24 mouse cellular contexts compared by ENCODE assay signal in genomic region chr3:141251440-141251839, GRCm38 (mm10). TPM values are rescaled to one million over a fixed set of nuclear protein-coding genes. Genes with fewer than 3 reads are reported as not detected.
A peak's percentile ranks its signal among the peaks of the same experiment; 100 is the strongest.
DNase-seq lines count a peak whose midpoint lies in the region; ATAC-seq and TF ChIP-seq lines count a peak whose summit lies in the region.
"Had no signal": no experiment of that assay in that cellular context is flagged by ENCODE, and none has a peak within 500 bp of the region (broad histone marks: within the 10 kb centered on the region; RNA-seq: fewer than 3 reads in every experiment).

No protein-coding gene starts in this region.

- 72% methylated on average over 1 of the region's 1 CpGs for WGBS in forebrain, embryonic 16.5 days
- 74% methylated on average over 1 of the region's 1 CpGs for WGBS in forebrain, postnatal 0 days
- WGBS in hindbrain, embryonic 13.5 days = 89% methylated on average over 1 of the region's 1 CpGs

- H3K27me3 ChIP-seq in forebrain, embryonic 16.5 days (replicated peaks; ENCODE audit: control insufficient read depth, insufficient read depth, low read length) = no peaks in the 10 kb centered on the region
- H3K27me3 ChIP-seq in forebrain, postnatal 0 days (ENCODE audit: insufficient read depth, low read length) = no peaks in the 10 kb centered on the region
- H3K27me3 ChIP-seq in hindbrain, embryonic 13.5 days = no peaks in the 10 kb centered on the region
- H3K27me3 ChIP-seq: embryonic facial prominence, embryonic 15.5 days; neural tube, embryonic 13.5 days had no signal

- no peak for TF ChIP-seq CTCF in forebrain, postnatal 0 days (IDR thresholded peaks at IDR 0.05; ENCODE audit: low read depth)

- no peak overlapping the region for H3K4me2 ChIP-seq in forebrain, embryonic 16.5 days (ENCODE audit: low read length)
- no peak overlapping the region for H3K4me2 ChIP-seq in forebrain, postnatal 0 days (ENCODE audit: low read depth)
- no peak overlapping the region for H3K4me2 ChIP-seq in hindbrain, embryonic 13.5 days
- H3K4me2 ChIP-seq: embryonic facial prominence, embryonic 15.5 days; neural tube, embryonic 13.5 days had no signal

- H3K9ac ChIP-seq in forebrain, embryonic 16.5 days (replicated peaks; ENCODE audit: low read depth, low read length) = no peak overlapping the region
- no peak overlapping the region for H3K9ac ChIP-seq in forebrain, postnatal 0 days
- H3K9ac ChIP-seq in hindbrain, embryonic 13.5 days = no peak overlapping the region
- H3K9ac ChIP-seq: embryonic facial prominence, embryonic 15.5 days; neural tube, embryonic 13.5 days had no signal

- no peaks in the 10 kb centered on the region for H3K36me3 ChIP-seq in forebrain, embryonic 16.5 days (ENCODE audit: control insufficient read depth, insufficient read depth)
- no peaks in the 10 kb centered on the region for H3K36me3 ChIP-seq in forebrain, postnatal 0 days (ENCODE audit: insufficient read depth)
- no peaks in the 10 kb centered on the region for H3K36me3 ChIP-seq in hindbrain, embryonic 13.5 days
- H3K36me3 ChIP-seq: embryonic facial prominence, embryonic 15.5 days; hindbrain, embryonic 10.5 days; neural tube, embryonic 13.5 days had no signal

- H3K4me3 ChIP-seq in forebrain, embryonic 16.5 days (replicated peaks; ENCODE audit: low read length) = no peak overlapping the region
- no peak overlapping the region for H3K4me3 ChIP-seq in forebrain, postnatal 0 days (ENCODE audit: low read depth, low read length)
- no peak overlapping the region for H3K4me3 ChIP-seq in hindbrain, embryonic 13.5 days
- H3K4me3 ChIP-seq: embryonic facial prominence, embryonic 15.5 days; hindbrain, embryonic 10.5 days; neural tube, embryonic 13.5 days had no signal

- no peaks in the 10 kb centered on the region for H3K9me3 ChIP-seq in forebrain, embryonic 16.5 days (ENCODE audit: control insufficient read depth, low read length)
- H3K9me3 ChIP-seq in forebrain, postnatal 0 days (ENCODE audit: low read length) = no peaks in the 10 kb centered on the region
- H3K9me3 ChIP-seq in hindbrain, embryonic 13.5 days = no peaks in the 10 kb centered on the region
- H3K9me3 ChIP-seq: embryonic facial prominence, embryonic 15.5 days; hindbrain, embryonic 10.5 days; neural tube, embryonic 13.5 days had no signal

- no peaks in the 10 kb centered on the region for H3K4me1 ChIP-seq in forebrain, embryonic 16.5 days (replicated peaks; ENCODE audit: control insufficient read depth, insufficient read depth, low read length)
- no peaks in the 10 kb centered on the region for H3K4me1 ChIP-seq in forebrain, postnatal 0 days (ENCODE audit: insufficient read depth)
- H3K4me1 ChIP-seq in hindbrain, embryonic 13.5 days (replicated peaks) = no peaks in the 10 kb centered on the region
- H3K4me1 ChIP-seq: embryonic facial prominence, embryonic 15.5 days; hindbrain, embryonic 10.5 days; neural tube, embryonic 13.5 days had no signal

- ATAC-seq in forebrain, embryonic 16.5 days = peak; percentile 81
- no peak for ATAC-seq in forebrain, postnatal 0 days
- ATAC-seq in hindbrain, embryonic 13.5 days (ENCODE audit: low FRiP score) = no peak
- ATAC-seq: intestine, postnatal 0 days had no signal

- DNase-seq in forebrain, postnatal 0 days = no peak
- DNase-seq in layer of hippocampus, adult 8-10 months (ENCODE audit: low spot score in 2 of 2) = peak; percentile 51 to 70
- DNase-seq in left cerebral cortex, adult 9 months (ENCODE audit: low spot score in 2 of 2) = peak; percentile 31 to 60
- peak; percentile 45 to 71 for DNase-seq in right cerebral cortex, postnatal 36 days (ENCODE audit: low spot score in 2 of 2)
- no peak for DNase-seq in ovary, postnatal 10 days (ENCODE audit: low spot score)
- DNase-seq in kidney, adult 18-20 months = no peak
- DNase-seq: adrenal gland, adult 2 months; B cell, adult 2 months; cerebellum, adult 18-20 months; kidney, postnatal 14 days; lung, postnatal 14 days; thymus, adult 2 months had no signal

- no peak overlapping the region for H3K27ac ChIP-seq in forebrain, embryonic 16.5 days (ENCODE audit: low read length)
- H3K27ac ChIP-seq in forebrain, postnatal 0 days (ENCODE audit: low read depth, low read length) = no peak overlapping the region
- H3K27ac ChIP-seq in hindbrain, embryonic 13.5 days = no peak overlapping the region
- H3K27ac ChIP-seq: embryonic facial prominence, embryonic 15.5 days; hindbrain, embryonic 10.5 days; neural tube, embryonic 13.5 days had no signal

RNA-seq across cellular contexts. Expression of gene Pdha2, which starts 39.3 kb away (rescaled TPM):
- polyA plus RNA-seq in forebrain, embryonic 16.5 days (2015; fragmentation: Nextera tagmentation; extraction: Ambion mirVana) = not detected in 2 replicates
- total RNA-seq in forebrain, postnatal 0 days (2014; rRNA removed) = not detected in 2 replicates
- polyA plus RNA-seq in forebrain, postnatal 0 days (2015; fragmentation: Nextera tagmentation; extraction: Ambion mirVana) = not detected in 2 replicates
- total RNA-seq in layer of hippocampus, adult 8-10 months (2022) = not detected
- not detected in 2 replicates for polyA plus RNA-seq in hindbrain, embryonic 13.5 days (2015; fragmentation: Nextera tagmentation; extraction: Ambion mirVana)
- total RNA-seq: adrenal gland, adult 2 months; granulocyte monocyte progenitor cell, adult 5-6 weeks; megakaryocyte-erythroid progenitor cell, adult 5-6 weeks had no signal
- polyA plus RNA-seq: adrenal gland, adult 2 months; cortical plate, adult 2 months; embryonic facial prominence, embryonic 15.5 days; heart, embryonic 14.5 days; hindbrain, embryonic 10.5 days; intestine, postnatal 0 days; limb, embryonic 14.5 days; liver, embryonic 16.5 days; neural tube, embryonic 13.5 days; thymus, adult 2 months had no signal

Comparison
In these comparisons a context has a peak if more than half of its experiments do, and no peak if none do; other contexts are left out.
1. DNase-seq: peak in layer of hippocampus, adult 8-10 months (2 of 2), left cerebral cortex, adult 9 months (2 of 2) and right cerebral cortex, postnatal 36 days (2 of 2); none in forebrain, postnatal 0 days (single experiment), ovary, postnatal 10 days (single experiment) and kidney, adult 18-20 months (single experiment).